Mouse (Mus musculus): ENCODE data around the gene Eno4. TPM values are rescaled to one million over a fixed set of nuclear protein-coding genes. Genes with fewer than 3 reads are reported as not detected.
A peak's percentile ranks its signal among the peaks of the same experiment; 100 is the strongest.
"Not testable (repeated sequence)": the region's sequence is repeated elsewhere in the genome, so short reads cannot be mapped to it uniquely, and the experiment has no call there.

Gene Eno4
- polyA plus RNA-seq (2014; fragmentation: Nextera tagmentation; extraction: Ambion mirVana) = 0.39 and 0.45 TPM in 2 replicates

DNA sequence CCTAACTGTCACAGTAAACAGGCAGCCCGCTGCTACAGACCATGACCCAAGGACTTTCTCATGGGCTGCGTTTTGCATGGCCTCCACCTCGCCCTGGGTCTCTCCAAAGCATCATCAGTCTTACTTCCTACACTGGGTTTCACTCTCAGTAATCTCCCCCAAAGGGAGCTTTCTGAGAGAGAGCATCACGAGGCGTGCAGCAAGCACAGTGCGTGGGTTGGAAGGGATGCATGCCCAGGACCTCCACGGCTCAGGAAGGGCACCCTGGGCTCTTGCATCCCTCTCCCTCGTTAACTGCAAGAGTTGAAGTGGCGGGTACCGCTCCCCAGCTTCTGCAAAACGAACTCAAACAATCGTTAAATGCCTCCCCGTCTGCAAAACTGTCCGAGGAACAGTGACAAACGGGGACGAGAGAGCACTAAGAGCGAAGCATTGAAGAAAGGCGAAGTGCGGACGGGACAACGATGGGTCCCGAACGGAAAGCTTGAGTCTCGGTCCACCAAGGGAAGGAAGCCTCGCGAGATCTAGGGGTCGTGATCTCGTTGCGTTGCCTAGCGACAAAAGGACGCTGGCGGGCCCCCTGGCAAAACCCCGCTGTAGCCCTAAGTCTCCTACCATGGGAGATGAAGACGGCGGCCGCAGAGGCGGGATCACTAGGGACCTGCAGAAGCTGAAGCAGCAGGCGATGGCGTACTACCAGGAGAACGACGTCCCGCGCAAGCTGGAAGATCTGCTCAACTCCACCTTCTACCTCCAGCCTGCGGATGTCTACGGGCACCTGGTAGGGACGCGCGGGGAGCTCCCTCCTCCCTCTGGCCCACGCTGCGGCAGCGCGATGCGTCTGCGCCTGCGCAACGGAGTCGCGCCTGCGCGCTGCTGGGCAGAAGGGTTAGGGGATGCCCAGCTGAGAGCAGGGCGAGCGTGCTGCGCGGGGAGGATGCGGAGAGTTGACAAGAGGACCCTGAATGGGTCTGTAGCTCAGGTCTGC lies at the start of gene Eno4, which contains the start of gene Hspa12a:
Gene Eno4 (plus strand): TSS at position 585 of the 988 bp plus-strand sequence.
Gene Hspa12a (minus strand): TSS at position 814 of the 988 bp plus-strand sequence.
- H3K27me3 ChIP-seq (ENCODE audit: control insufficient read depth, insufficient read depth, low read length) = peaks cover 4% of the 10 kb centered on the region; the same call in 1 of the 2 replicates
- under 1% methylated on average over 65 of the region's 65 CpGs for WGBS

DNA sequence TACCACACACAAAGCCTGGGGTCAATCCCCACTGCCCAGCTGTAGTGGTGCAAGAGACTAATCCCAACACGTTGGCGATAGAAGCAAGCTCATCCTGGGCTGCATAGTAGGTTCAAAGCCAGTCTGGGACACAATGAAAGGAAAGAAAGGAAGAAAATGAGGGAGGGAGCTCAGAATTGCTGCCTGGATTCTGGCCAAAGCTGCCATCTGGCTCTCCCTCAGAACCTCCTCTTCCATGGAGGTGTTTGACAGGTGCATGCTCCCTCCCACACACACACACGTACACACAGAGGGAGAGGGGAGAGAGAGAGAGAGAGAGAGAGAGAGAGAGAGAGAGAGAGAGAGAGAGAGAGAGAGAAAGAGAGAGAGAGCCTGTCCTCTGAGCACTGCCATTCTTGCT lies 47.0 kb upstream of the Eno4 start:
- H3K27me3 ChIP-seq (ENCODE audit: control insufficient read depth, insufficient read depth, low read length) = no peaks in the 10 kb centered on the region
- no peak overlapping the region for H3K4me3 ChIP-seq (ENCODE audit: low read depth, low read length)
- DNase-seq (ENCODE audit: low spot score, missing footprints) (peak; percentile 49), ATAC-seq (ENCODE audit: low FRiP score) (no peak)
- no peak overlapping the region for H3K9ac ChIP-seq (ENCODE audit: low read length)
- no peaks in the 10 kb centered on the region for H3K36me3 ChIP-seq (ENCODE audit: control insufficient read depth, insufficient read depth, low read length)
- H3K4me2 ChIP-seq = no peak overlapping the region
- no peaks in the 10 kb centered on the region for H3K9me3 ChIP-seq (ENCODE audit: control insufficient read depth, low read length)
- WGBS = 63% methylated on average over 3 of the region's 3 CpGs
- no peaks in the 10 kb centered on the region for H3K4me1 ChIP-seq (ENCODE audit: control insufficient read depth, insufficient read depth, low read length)
- no peak overlapping the region for H3K27ac ChIP-seq (ENCODE audit: low read depth, low read length)

More for the DNA sequence above, at the start of gene Eno4, which contains the start of gene Hspa12a:
- no peaks in the 10 kb centered on the region for H3K9me3 ChIP-seq (ENCODE audit: control insufficient read depth, low read length)
- no peaks in the 10 kb centered on the region for H3K36me3 ChIP-seq (ENCODE audit: control insufficient read depth, insufficient read depth, low read length)
- H3K4me3 ChIP-seq (ENCODE audit: low read depth, low read length) = peak within 1 kb of the TSS; percentile 60
- no peak within 1 kb of the TSS; the same call in 1 of the 2 replicates for H3K27ac ChIP-seq (ENCODE audit: low read depth, low read length)
- peaks cover 9% of the 10 kb centered on the region; the same call in 1 of the 2 replicates for H3K4me1 ChIP-seq (ENCODE audit: control insufficient read depth, insufficient read depth, low read length)
- peak; percentile 100 for DNase-seq (ENCODE audit: low spot score, missing footprints)
- H3K9ac ChIP-seq (ENCODE audit: low read length) = peak within 1 kb of the TSS; percentile 71
- peak within 1 kb of the TSS; percentile 65 for H3K4me2 ChIP-seq
- ATAC-seq (ENCODE audit: low FRiP score) = peak; percentile 97

- not testable (repeated sequence) for H3K4me2 ChIP-seq; H3K27ac ChIP-seq (ENCODE audit: low read depth, low read length); ATAC-seq (ENCODE audit: low FRiP score); H3K4me1 ChIP-seq (ENCODE audit: control insufficient read depth, insufficient read depth, low read length); H3K27me3 ChIP-seq (ENCODE audit: control insufficient read depth, insufficient read depth, low read length); H3K9me3 ChIP-seq (ENCODE audit: control insufficient read depth, low read length); H3K9ac ChIP-seq (ENCODE audit: low read length); H3K36me3 ChIP-seq (ENCODE audit: control insufficient read depth, insufficient read depth, low read length); H3K4me3 ChIP-seq (ENCODE audit: low read depth, low read length)
- WGBS = 91% methylated on average over 10 of the region's 10 CpGs
- peak; percentile 21 for DNase-seq (ENCODE audit: low spot score, missing footprints)
These were observed 42.8 kb upstream of the Eno4 start for GRCm38 (mm10) chr19:58900471-58900870.

DNA sequence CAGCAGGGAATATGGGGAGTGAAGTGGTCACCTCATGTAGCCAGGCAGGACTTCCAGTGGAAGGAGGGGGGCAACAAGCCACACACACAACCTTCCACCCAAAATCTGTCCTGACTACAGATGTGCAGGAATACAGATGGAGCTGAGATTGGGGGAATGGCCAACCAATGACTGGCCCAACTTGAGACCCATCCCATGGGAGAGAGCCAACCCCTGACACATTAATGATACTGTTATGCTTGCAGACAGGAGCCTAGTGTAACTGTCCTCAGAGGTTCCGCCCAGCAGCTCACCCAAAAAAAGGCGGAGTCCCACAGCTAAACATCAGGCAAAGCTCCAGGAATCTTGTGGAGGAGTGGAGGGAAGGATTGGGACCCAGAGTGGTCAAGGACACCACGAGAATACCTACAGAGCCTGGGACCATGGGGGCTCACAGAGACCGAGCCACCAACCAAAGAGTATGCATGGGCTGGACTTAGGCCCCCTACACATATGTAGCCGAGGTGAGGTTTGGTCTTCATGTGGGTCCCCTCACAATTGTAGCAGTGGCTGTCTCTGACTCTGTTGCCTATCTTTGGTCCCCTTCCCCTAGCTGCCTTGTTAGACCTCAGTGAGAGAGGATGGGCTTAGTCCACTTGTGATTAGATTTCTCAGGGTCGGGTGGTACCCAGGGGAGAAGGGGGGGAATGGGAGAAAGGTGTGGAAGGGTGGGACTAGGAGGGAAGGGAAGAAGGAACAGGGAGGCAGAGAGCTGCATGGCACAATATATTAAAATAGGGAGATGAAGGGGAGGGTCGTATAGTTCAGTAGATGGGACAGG lies 39.9 kb upstream of the Eno4 start:
- Histone ChIP-seq H3K9ac (ENCODE audit: low read length) (peak overlapping the region; percentile 41; the same call in 1 of the 2 replicates), H3K36me3 (ENCODE audit: control insufficient read depth, insufficient read depth, low read length) (no peaks in the 10 kb centered on the region), H3K4me2 (peak overlapping the region; percentile 35), H3K4me3 (ENCODE audit: low read depth, low read length) (no peak overlapping the region), H3K27me3 (ENCODE audit: control insufficient read depth, insufficient read depth, low read length) (no peaks in the 10 kb centered on the region), H3K9me3 (ENCODE audit: control insufficient read depth, low read length) (no peaks in the 10 kb centered on the region), H3K27ac (ENCODE audit: low read depth, low read length) (no peak overlapping the region), H3K4me1 (ENCODE audit: control insufficient read depth, insufficient read depth, low read length) (no peaks in the 10 kb centered on the region)
- DNase-seq (ENCODE audit: low spot score, missing footprints) = peak; percentile 75
- no peak for ATAC-seq (ENCODE audit: low FRiP score)
- WGBS = 71% methylated on average over 7 of the region's 7 CpGs

DNA sequence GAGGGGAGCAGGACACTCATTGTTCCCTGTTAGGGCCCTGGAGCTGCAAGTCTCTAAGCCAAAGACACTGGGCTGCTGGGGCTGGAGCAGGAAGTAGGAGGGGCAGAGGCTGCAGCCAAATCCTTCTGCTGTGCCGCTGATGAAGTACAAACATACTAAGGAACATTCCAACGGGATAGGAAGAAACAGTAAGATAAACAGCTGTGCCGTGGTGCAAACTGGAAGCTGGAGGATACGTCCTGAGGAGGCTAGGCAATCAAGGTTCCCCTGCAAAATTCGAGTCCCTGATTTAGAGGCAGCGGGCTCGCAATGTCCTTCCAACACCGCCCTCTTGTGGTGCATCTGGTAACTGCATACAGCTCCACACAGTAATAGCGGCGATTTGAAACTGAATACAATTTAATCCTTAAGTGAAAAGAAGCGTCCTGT lies 39.3 kb upstream of the Eno4 start:
- 0 out of 2 replicates have a peak overlapping the region, but pooled peaks have one; percentile 8 for H3K4me3 ChIP-seq (ENCODE audit: low read depth, low read length)
- no peak overlapping the region for H3K27ac ChIP-seq (ENCODE audit: low read depth, low read length)
- peak overlapping the region; percentile 41 for H3K9ac ChIP-seq (ENCODE audit: low read length)
- no peaks in the 10 kb centered on the region for H3K4me1 ChIP-seq (ENCODE audit: control insufficient read depth, insufficient read depth, low read length)
- H3K4me2 ChIP-seq = peak overlapping the region; percentile 35
- H3K27me3 ChIP-seq (ENCODE audit: control insufficient read depth, insufficient read depth, low read length) = no peaks in the 10 kb centered on the region
- DNase-seq (ENCODE audit: low spot score, missing footprints) (peak; percentile 99), ATAC-seq (ENCODE audit: low FRiP score) (peak; percentile 52)
- WGBS = under 1% methylated on average over 11 of the region's 11 CpGs
- H3K9me3 ChIP-seq (ENCODE audit: control insufficient read depth, low read length) = no peaks in the 10 kb centered on the region
- no peaks in the 10 kb centered on the region for H3K36me3 ChIP-seq (ENCODE audit: control insufficient read depth, insufficient read depth, low read length)

DNA sequence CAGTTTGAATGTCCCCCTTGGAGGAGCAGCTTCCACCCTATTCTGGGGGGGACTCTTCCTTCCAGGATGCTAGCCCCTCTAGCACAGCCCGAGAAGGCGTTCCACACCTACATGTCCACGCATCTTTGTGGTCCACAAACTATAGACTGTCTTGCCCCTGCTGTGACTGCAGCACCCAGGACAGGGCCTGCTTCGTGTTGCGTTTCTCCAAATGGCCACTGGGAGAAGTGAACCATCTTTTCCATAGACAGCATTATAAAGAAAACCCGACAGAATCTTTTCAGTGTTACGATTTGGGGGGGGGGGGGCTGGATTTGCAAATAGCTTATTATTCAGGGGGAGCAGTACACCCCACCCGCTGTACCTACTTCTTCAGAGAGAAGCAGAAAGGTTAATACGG lies 36.5 kb upstream of the Eno4 start:
- no peaks in the 10 kb centered on the region for H3K9me3 ChIP-seq (ENCODE audit: control insufficient read depth, low read length)
- no peaks in the 10 kb centered on the region for H3K4me1 ChIP-seq (ENCODE audit: control insufficient read depth, insufficient read depth, low read length)
- 52% methylated on average over 9 of the region's 9 CpGs for WGBS
- H3K4me3 ChIP-seq (ENCODE audit: low read depth, low read length) = no peak overlapping the region
- H3K9ac ChIP-seq (ENCODE audit: low read length) = no peak overlapping the region
- DNase-seq (ENCODE audit: low spot score, missing footprints) = peak; percentile 64
- no peaks in the 10 kb centered on the region for H3K36me3 ChIP-seq (ENCODE audit: control insufficient read depth, insufficient read depth, low read length)
- no peak for ATAC-seq (ENCODE audit: low FRiP score)
- H3K27me3 ChIP-seq (ENCODE audit: control insufficient read depth, insufficient read depth, low read length) = no peaks in the 10 kb centered on the region
- no peak overlapping the region for H3K4me2 ChIP-seq
- H3K27ac ChIP-seq (ENCODE audit: low read depth, low read length) = no peak overlapping the region

DNA sequence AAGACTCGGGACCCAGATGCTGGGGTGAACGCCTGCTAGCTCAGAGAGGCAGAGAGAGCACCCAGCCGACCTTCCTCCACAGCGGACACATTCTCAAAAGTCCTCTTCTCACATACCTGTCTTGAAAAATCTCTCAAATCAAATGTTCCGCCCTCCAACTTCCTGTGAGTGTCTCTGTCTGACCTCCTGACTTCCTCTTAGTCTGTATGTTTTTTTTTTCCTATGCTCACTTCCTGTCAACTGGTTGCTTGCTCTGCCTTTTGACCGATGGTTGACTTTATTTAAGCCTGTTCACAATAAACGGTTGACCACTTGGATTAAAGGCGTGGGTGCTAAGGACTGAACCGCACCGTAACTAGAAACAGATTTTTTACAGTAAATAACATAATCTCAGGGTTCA lies 35.2 kb upstream of the Eno4 start:
- peak; percentile 33 for DNase-seq (ENCODE audit: low spot score, missing footprints)
- H3K4me2 ChIP-seq = no peak overlapping the region
- no peaks in the 10 kb centered on the region for H3K9me3 ChIP-seq (ENCODE audit: control insufficient read depth, low read length)
- no peaks in the 10 kb centered on the region for H3K27me3 ChIP-seq (ENCODE audit: control insufficient read depth, insufficient read depth, low read length)
- no peak overlapping the region for H3K27ac ChIP-seq (ENCODE audit: low read depth, low read length)
- WGBS = 84% methylated on average over 10 of the region's 10 CpGs
- no peaks in the 10 kb centered on the region for H3K36me3 ChIP-seq (ENCODE audit: control insufficient read depth, insufficient read depth, low read length)
- ATAC-seq (ENCODE audit: low FRiP score) = no peak
- no peak overlapping the region for H3K9ac ChIP-seq (ENCODE audit: low read length)
- H3K4me3 ChIP-seq (ENCODE audit: low read depth, low read length) = no peak overlapping the region
- no peaks in the 10 kb centered on the region for H3K4me1 ChIP-seq (ENCODE audit: control insufficient read depth, insufficient read depth, low read length)

GRCm38 (mm10) chr19:58910941-58911368 lies 32.3 kb upstream of the Eno4 start:
- H3K9me3 ChIP-seq (ENCODE audit: control insufficient read depth, low read length) = no peaks in the 10 kb centered on the region
- H3K27me3 ChIP-seq (ENCODE audit: control insufficient read depth, insufficient read depth, low read length) = no peaks in the 10 kb centered on the region
- ATAC-seq (ENCODE audit: low FRiP score) (peak; percentile 65; the same call in 1 of the 2 replicates), DNase-seq (ENCODE audit: low spot score, missing footprints) (no peak)
- peak overlapping the region; percentile 51 for H3K4me2 ChIP-seq
- H3K9ac ChIP-seq (ENCODE audit: low read length) = peak overlapping the region; percentile 61
- no peak overlapping the region for H3K27ac ChIP-seq (ENCODE audit: low read depth, low read length)
- H3K4me3 ChIP-seq (ENCODE audit: low read depth, low read length) = peak overlapping the region; percentile 39
- H3K36me3 ChIP-seq (ENCODE audit: control insufficient read depth, insufficient read depth, low read length) = no peaks in the 10 kb centered on the region
- 3% methylated on average over 11 of the region's 11 CpGs for WGBS
- no peaks in the 10 kb centered on the region for H3K4me1 ChIP-seq (ENCODE audit: control insufficient read depth, insufficient read depth, low read length)
